Mouse (Mus musculus) left cerebral cortex, adult 2 months (tissue): ENCODE data around the gene Txndc15. TPM values are rescaled to one million over a fixed set of nuclear protein-coding genes. Genes with fewer than 3 reads are reported as not detected.

Experiments used
- DNase-seq, 2 experiments: peaks; one replicate each; pipeline ENCODE4 v3.0.0; 2021 to 2022; ENCODE audit warnings: low spot score in 2 of 2, mixed read lengths in 1 of 2; ENCODE audit errors: extremely low spot score in 1 of 2
- H3K27ac ChIP-seq: fragments of 200-600 bp; 2 replicates; pipeline ENCODE4 v1.8.1; 2022
- H3K4me3 ChIP-seq: fragments of 200-600 bp; 2 replicates; pipeline ENCODE4 v1.8.1; 2022
- CTCF ChIP-seq: fragments of 200-600 bp; IDR thresholded peaks from 2 replicates; pipeline ENCODE4 v1.8.1; 2022; ENCODE audit warnings: antibody characterized with exemption, mild to moderate bottlenecking, moderate library complexity
- intact Hi-C: fragments of 180-260 bp; cut with DNase I; formaldehyde crosslinking; loops from one replicate; pipeline ENCODE4 v1.15.1; 2025
- total RNA-seq, 2 experiments: library from RNA; stranded (reverse); gene quantifications; 2 replicates each; pipeline ENCODE4 v1.2.3; 2021

The Txndc15 gene
- total RNA-seq, 2 experiments from 2014 or later = 74.9 to 76.6 TPM

- intact Hi-C loops = no loop called here
- Histone ChIP-seq H3K27ac (no peak overlapping the region), H3K4me3 (no peak overlapping the region)
- no peak for DNase-seq
- TF ChIP-seq CTCF = no peak
These were observed 10.1 kb upstream of the Txndc15 start for GRCm38 (mm10) chr13:55704301-55704700.

GRCm38 (mm10) chr13:55712846-55713245, 1.6 kb upstream of the Txndc15 start:
- intact Hi-C loops = loop anchor here (2.0 kb wide), 1 partner anchor 14 kb away; no protein-coding TSS in a partner anchor
- no peak for TF ChIP-seq CTCF
- DNase-seq = no peak
- no peak overlapping the region for H3K27ac ChIP-seq
- no peak overlapping the region for H3K4me3 ChIP-seq

GRCm38 (mm10) chr13:55715167-55715512, 690 bp downstream of the Txndc15 start:
- no peak for DNase-seq
- Histone ChIP-seq H3K27ac (peak overlapping the region; percentile 97), H3K4me3 (peak overlapping the region; percentile 75)
- intact Hi-C loops = no loop called here
- no peak for TF ChIP-seq CTCF

- DNase-seq = no peak
- H3K4me3 ChIP-seq = peak overlapping the region; percentile 75; the same call in 1 of the 2 replicates
- no peak for TF ChIP-seq CTCF
- intact Hi-C loops = no loop called here
- H3K27ac ChIP-seq = no peak overlapping the region
These were observed 1.6 kb downstream of the Txndc15 start for GRCm38 (mm10) chr13:55715908-55716510.

GRCm38 (mm10) chr13:55721516-55721915, 7.1 kb downstream of the Txndc15 start:
- Histone ChIP-seq H3K4me3 (no peak overlapping the region), H3K27ac (peak overlapping the region; percentile 47)
- no peak for DNase-seq
- intact Hi-C loops = no loop called here
- TF ChIP-seq CTCF = no peak

- no peak for DNase-seq
- Histone ChIP-seq H3K4me3 (no peak overlapping the region), H3K27ac (peak overlapping the region; percentile 47)
- intact Hi-C loops = no loop called here
- no peak for TF ChIP-seq CTCF
These were observed 7.5 kb downstream of the Txndc15 start for GRCm38 (mm10) chr13:55721995-55722394.

GRCm38 (mm10) chr13:55726598-55727119, 12.2 kb downstream of the Txndc15 start:
- peak overlapping the region; percentile 92 for H3K27ac ChIP-seq
- peak overlapping the region; percentile 72 for H3K4me3 ChIP-seq
- TF ChIP-seq CTCF = peak; percentile 45
- DNase-seq = no peak
- intact Hi-C loops = loop anchor here (5.0 kb wide), 2 partner anchors 84 to 104 kb away; partner anchors contain the start of gene Caml

- H3K4me3 ChIP-seq = peak within 1 kb of the TSS; percentile 72
- H3K27ac ChIP-seq = peak within 1 kb of the TSS; percentile 92
- intact Hi-C loops = loop anchor here (5.0 kb wide), 2 partner anchors 85 to 105 kb away; partner anchors contain the start of gene Caml
- no peak for TF ChIP-seq CTCF
- DNase-seq = peak; percentile 78 to 84
These were observed 12.8 kb downstream of the Txndc15 start, which contains the start of gene Pcbd2 for GRCm38 (mm10) chr13:55727120-55727838. Gene Pcbd2, plus strand, starts transcription at chr13:55727368.

- Histone ChIP-seq H3K27ac (peak overlapping the region; percentile 92), H3K4me3 (peak overlapping the region; percentile 72)
- intact Hi-C loops = loop anchor here (1.0 to 5.0 kb wide), 4 partner anchors 35 to 127 kb away; partner anchors contain the start of genes B230219D22Rik and Caml
- TF ChIP-seq CTCF = peak; percentile 71
- DNase-seq = peak; percentile 43 to 54
These were observed 13.4 kb downstream of the Txndc15 start for GRCm38 (mm10) chr13:55727839-55728238.

GRCm38 (mm10) chr13:55730716-55731115, 16.3 kb downstream of the Txndc15 start:
- Histone ChIP-seq H3K4me3 (no peak overlapping the region), H3K27ac (no peak overlapping the region)
- no peak for DNase-seq
- TF ChIP-seq CTCF = no peak
- intact Hi-C loops = no loop called here

- Histone ChIP-seq H3K27ac (no peak overlapping the region), H3K4me3 (no peak overlapping the region)
- no peak for TF ChIP-seq CTCF
- intact Hi-C loops = no loop called here
- DNase-seq = no peak
These were observed 17.7 kb downstream of the Txndc15 start for GRCm38 (mm10) chr13:55732121-55732520.
